Mouse (Mus musculus) ES-Bruce4 (cell line): ENCODE measurements around the gene Prpf40b.

Experiments
- CTCF ChIP-seq: IDR thresholded peaks from one replicate; pipeline ENCODE4 v1.8.1; 2011; ENCODE audit warnings: low read depth, low read length
- EP300 ChIP-seq: IDR thresholded peaks from 2 replicates; pipeline ENCODE4 v1.6.1; 2011; ENCODE audit warnings: low read depth, low read length; ENCODE audit not compliant: insufficient read depth

GRCm38 (mm10) chr15:99320168-99320674 lies 25.3 kb downstream of the Prpf40b start:
- TF ChIP-seq EP300 (no peak), CTCF (no peak)
